Mouse (Mus musculus): Measurements from ENCODE around the gene Slc44a4. TPM values are rescaled to one million over a fixed set of nuclear protein-coding genes. Genes with fewer than 3 reads are reported as not detected.
"Not testable (repeated sequence)": the region's sequence is repeated elsewhere in the genome, so short reads cannot be mapped to it uniquely, and the experiment has no call there.

Slc44a4 gene
- polyA plus RNA-seq, 1 experiment: 0.07 TPM

DNA sequence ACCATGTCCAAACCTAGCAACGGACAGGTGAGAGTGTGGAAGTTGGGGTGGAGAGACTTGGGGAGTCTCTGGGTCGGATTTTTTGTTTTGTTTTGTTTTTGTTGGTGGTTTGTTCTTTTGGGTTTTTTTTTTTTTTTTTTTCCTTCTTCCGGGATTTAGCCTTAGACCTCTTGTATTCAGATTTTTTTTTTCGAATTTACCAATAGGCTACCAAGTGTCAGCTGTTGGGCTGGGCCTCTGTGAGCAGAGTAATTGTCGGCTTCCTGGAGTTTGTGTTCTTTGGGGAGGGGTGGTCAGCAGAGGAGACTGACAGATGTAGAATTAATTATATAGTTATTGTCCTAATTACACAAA lies 14.4 kb upstream of the Slc44a4 start:
- peak; percentile 40 for DNase-seq (ENCODE audit: low read depth)
- TF ChIP-seq CTCF (IDR thresholded peaks at IDR 0.05; ENCODE audit: borderline replicate concordance, extremely low read depth, insufficient read depth, insufficient read length) (no peak), POLR2A (IDR thresholded peaks at IDR 0.05; ENCODE audit: borderline replicate concordance, extremely low read depth, insufficient read depth, insufficient read length, poor library complexity, severe bottlenecking) (no peak)

DNA sequence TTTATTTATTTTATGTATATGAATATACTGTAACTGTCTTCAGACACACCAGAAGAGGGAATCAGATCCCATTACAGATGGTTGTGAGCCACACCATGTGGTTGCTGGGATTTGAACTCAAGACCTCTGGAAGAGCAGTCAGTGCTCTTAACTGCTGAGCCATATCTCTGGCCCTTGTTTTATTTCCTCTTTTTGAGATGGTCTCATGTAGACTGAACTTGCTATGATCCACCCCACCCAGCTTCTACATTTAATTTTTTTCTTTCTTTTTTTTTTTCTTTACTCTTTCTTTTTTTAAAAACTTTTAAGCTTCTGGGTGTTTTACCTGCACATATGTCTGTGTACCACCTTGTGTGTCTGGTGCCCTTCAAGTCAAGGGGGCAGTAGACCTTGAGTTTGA lies 13.4 kb upstream of the Slc44a4 start:
- DNase-seq (ENCODE audit: low read depth): not testable (repeated sequence)

DNA sequence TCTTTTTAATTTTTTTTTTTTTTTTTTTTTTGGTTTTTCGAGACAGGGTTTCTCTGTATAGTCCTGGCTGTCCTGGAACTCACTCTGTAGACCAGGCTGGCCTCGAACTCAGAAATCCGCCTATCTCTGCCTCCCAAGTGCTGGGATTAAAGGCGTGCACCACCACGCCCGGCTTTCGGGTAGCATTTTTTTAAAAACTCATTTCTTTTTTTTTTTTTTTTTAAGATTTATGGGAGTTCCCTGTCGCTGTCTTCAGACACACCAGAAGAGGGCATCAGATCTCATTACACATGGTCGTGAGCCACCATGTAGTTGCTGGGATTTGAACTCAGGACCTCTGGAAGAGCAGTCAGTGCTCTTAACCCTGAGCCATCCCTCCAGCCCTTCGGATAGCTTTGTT lies 12.3 kb upstream of the Slc44a4 start:
- not testable (repeated sequence) for DNase-seq (ENCODE audit: low read depth)

DNA sequence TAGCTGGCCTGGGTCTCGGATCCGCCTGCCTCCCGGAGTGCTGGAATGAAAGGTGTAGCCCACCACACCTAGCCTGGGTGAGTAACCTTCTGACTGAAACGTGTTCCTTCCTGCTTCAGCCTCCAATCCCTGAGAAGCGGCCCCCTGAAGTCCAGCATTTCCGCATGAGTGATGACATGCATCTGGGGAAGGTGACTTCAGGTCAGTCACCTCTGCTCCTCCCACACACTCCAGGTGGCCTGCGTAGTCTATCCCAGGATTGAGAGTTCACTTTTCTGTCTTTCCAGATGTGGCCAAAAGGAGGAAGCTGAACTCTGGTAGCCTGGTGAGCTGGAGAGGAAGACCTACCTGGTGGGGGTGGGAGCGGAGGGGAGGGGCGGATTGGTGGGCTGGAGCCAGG lies 11.4 kb upstream of the Slc44a4 start:
- no peak for TF ChIP-seq POLR2A (IDR thresholded peaks at IDR 0.05; ENCODE audit: borderline replicate concordance, extremely low read depth, insufficient read depth, insufficient read length, poor library complexity, severe bottlenecking)
- no peak for TF ChIP-seq CTCF (IDR thresholded peaks at IDR 0.05; ENCODE audit: borderline replicate concordance, extremely low read depth, insufficient read depth, insufficient read length)
- DNase-seq (ENCODE audit: low read depth): no peak

DNA sequence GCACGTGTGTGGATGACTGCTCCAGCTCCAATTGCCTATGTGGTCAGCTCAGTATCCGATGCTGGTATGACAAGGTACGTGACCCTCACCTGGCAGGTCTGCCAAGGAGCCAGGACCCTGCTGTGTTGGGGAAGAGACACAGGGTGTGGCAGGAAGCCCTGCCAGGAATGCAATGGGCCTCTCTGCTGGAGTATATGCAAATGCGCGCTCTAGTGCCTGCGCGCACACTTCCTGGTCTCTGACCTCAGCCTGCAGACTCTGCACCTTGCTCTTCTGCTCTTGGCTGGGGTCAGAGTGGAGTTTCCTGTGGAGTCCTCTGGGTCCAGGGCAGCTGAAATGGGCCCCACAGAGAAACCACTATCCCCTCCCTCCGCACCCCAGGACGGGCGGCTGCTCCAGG lies 3.3 kb upstream of the Slc44a4 start:
- no peak for TF ChIP-seq POLR2A (IDR thresholded peaks at IDR 0.05; ENCODE audit: borderline replicate concordance, extremely low read depth, insufficient read depth, insufficient read length, poor library complexity, severe bottlenecking)
- TF ChIP-seq CTCF (IDR thresholded peaks at IDR 0.05; ENCODE audit: borderline replicate concordance, extremely low read depth, insufficient read depth, insufficient read length): no peak
- DNase-seq (ENCODE audit: low read depth): no peak

DNA sequence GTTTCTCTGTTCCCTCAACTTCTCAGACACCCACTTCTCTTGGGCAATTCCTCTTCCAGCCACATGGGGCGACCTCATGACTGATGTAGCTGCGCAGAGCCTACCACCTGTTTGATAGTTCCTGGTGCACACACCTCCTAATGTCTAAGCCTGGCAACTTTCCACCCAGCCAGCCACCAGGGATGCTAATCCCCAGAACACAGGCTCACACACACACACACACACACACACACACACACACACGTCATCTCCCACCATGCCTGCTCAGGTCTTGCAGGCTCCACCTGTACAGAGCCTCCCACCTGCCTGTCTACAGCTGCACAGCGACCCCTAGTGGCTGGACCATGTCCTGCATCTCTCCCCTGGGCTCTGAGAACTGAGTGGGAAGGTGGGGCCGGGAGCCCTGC lies 2.3 kb upstream of the Slc44a4 start:
- TF ChIP-seq CTCF (IDR thresholded peaks at IDR 0.05; ENCODE audit: borderline replicate concordance, extremely low read depth, insufficient read depth, insufficient read length) (peak; percentile 89), POLR2A (IDR thresholded peaks at IDR 0.05; ENCODE audit: borderline replicate concordance, extremely low read depth, insufficient read depth, insufficient read length, poor library complexity, severe bottlenecking) (no peak)
- DNase-seq (ENCODE audit: low read depth): peak; percentile 67

DNA sequence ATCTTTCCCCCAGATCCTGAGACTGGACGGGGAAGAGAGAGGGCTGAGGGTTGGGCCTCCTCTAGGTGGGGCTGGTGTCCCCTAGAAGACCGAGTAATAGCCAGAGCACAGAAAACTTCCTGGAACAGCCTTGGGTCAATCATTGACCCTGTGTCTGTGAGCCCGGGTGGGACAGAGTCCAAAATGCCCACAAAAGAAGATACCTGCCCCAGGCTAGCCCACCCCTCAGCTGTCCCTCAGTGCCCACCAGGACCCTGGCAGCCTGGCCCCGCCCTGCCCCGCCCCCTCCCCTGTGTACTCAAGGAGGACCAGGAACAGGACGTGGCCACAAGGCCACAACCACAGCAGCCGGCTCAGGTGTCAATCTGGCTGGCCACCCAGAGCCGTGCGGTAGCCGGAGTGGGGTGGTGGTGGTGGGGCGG lies 1.2 kb downstream of the Slc44a4 start:
- TF ChIP-seq POLR2A (IDR thresholded peaks at IDR 0.05; ENCODE audit: borderline replicate concordance, extremely low read depth, insufficient read depth, insufficient read length, poor library complexity, severe bottlenecking) (no peak), CTCF (IDR thresholded peaks at IDR 0.05; ENCODE audit: borderline replicate concordance, extremely low read depth, insufficient read depth, insufficient read length) (peak; percentile 38; the same call in 1 of the 2 replicates)
- DNase-seq (ENCODE audit: low read depth): no peak

DNA sequence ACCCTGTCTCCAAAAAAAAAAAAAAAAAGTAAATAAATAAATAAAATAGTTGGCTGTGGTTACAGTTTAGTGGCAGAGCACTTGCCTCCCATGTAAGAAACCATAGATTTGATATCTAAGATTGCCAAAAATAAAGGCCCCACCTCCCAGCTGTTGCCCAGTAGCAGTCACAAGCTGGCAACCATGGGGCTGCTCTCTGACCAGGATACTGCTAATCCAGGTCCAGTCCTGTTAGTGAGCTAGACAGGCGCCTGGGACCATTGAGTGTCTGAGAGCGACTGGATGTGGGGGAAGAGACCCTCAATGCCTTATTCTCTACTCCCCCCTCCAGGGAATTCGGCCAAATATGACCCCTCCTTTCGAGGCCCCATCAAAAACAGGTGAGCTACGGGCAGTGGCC lies 2.0 kb downstream of the Slc44a4 start:
- TF ChIP-seq POLR2A (IDR thresholded peaks at IDR 0.05; ENCODE audit: borderline replicate concordance, extremely low read depth, insufficient read depth, insufficient read length, poor library complexity, severe bottlenecking) (no peak), CTCF (IDR thresholded peaks at IDR 0.05; ENCODE audit: borderline replicate concordance, extremely low read depth, insufficient read depth, insufficient read length) (no peak)
- no peak for DNase-seq (ENCODE audit: low read depth)

DNA sequence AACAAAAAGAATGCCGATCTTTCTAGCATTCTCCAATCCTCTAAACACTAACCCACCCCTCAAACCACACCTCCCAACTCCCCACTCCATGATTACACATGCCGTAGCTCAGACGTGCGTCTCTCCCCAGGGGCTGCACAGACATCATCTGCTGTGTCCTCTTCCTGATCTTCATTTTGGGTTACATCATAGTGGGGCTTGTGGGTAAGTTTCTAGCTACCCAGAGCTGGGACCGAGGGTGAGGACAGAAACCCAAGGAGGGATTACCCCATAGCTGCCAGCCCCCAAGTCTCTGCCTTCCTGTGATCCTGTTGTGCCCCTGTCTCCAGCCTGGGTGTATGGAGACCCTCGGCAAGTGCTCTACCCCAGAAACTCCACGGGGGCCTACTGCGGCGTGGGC lies 2.9 kb downstream of the Slc44a4 start:
- TF ChIP-seq CTCF (IDR thresholded peaks at IDR 0.05; ENCODE audit: borderline replicate concordance, extremely low read depth, insufficient read depth, insufficient read length) (no peak), POLR2A (IDR thresholded peaks at IDR 0.05; ENCODE audit: borderline replicate concordance, extremely low read depth, insufficient read depth, insufficient read length, poor library complexity, severe bottlenecking) (no peak)
- DNase-seq (ENCODE audit: low read depth): no peak

DNA sequence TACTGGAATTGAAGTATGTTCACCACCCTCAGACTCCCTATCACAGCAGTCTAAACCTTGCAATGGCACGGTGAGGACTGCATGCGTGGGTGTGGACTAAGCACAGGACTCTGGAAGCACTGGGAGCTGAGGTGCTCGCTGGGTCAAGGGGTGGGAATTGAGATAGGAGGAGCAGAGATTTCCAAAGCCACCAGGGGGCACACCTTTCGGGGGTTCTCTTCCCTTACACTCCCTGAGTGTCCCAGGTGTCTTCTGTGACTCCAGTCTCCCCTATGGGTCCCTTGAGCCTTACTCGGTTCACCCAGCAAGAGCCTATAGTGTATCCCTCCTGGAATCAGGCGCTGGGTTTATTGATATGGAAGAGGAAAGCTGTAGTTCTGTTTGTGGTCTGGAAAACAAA lies 8.7 kb downstream of the Slc44a4 start:
- DNase-seq (ENCODE audit: low read depth): no peak
- TF ChIP-seq CTCF (IDR thresholded peaks at IDR 0.05; ENCODE audit: borderline replicate concordance, extremely low read depth, insufficient read depth, insufficient read length) (peak; percentile 31; the same call in 1 of the 2 replicates), POLR2A (IDR thresholded peaks at IDR 0.05; ENCODE audit: borderline replicate concordance, extremely low read depth, insufficient read depth, insufficient read length, poor library complexity, severe bottlenecking) (no peak)

DNA sequence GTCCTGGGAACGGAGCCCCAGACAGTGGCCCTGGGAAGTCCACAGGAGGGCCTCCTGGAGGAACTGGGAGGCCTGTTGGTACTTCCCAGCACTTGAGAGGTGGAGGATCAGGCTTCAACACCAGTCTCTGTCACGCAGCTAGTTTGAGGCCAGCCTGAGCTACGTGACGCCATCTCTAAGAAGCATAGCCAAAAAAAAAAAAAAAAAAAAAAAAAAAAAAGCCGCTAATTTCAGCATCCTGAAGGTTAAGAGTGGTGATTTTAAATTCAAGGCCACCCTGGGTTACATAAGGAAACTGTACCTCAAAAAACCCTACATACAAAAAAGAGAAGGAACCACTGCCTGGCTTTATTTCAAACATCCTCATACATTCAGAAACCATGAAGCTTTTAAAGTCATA lies 10.0 kb downstream of the Slc44a4 start:
- TF ChIP-seq CTCF (IDR thresholded peaks at IDR 0.05; ENCODE audit: borderline replicate concordance, extremely low read depth, insufficient read depth, insufficient read length) (no peak), POLR2A (IDR thresholded peaks at IDR 0.05; ENCODE audit: borderline replicate concordance, extremely low read depth, insufficient read depth, insufficient read length, poor library complexity, severe bottlenecking) (no peak)
- DNase-seq (ENCODE audit: low read depth): no peak

DNA sequence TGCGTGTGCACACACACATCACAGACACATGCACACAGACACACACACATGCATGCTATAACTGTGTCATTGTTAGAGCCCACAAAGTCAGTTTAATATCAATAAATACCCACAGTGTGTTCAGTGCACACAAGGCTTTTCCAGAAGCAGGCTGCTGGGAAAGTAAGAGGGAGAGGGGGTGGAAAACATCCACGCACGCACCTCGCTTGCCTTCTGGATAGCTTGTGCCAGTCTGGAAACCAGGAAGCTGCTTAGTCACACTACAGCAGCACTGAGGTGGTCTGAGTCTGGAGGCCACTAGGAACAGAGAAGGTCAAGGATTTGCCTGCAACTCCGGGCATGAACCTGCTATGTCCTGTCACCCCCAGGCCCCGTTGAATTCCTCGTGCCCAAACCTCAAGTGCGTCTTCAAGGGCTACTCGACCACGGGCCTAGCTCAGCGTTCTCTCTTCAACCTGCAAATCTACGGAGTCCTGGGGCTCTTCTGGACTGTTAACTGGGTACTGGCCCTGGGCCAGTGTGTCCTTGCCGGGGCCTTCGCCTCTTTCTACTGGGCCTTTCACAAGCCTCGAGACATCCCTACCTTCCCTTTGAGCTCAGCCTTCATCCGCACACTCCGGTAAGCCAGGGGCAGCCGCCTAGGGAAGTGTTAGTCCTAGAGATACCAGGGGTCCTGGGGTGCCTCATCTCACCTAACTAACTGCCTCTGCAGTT lies 13.2 kb downstream of the Slc44a4 start:
- TF ChIP-seq CTCF (IDR thresholded peaks at IDR 0.05; ENCODE audit: borderline replicate concordance, extremely low read depth, insufficient read depth, insufficient read length) (no peak), POLR2A (IDR thresholded peaks at IDR 0.05; ENCODE audit: borderline replicate concordance, extremely low read depth, insufficient read depth, insufficient read length, poor library complexity, severe bottlenecking) (no peak)
- no peak for DNase-seq (ENCODE audit: low read depth)

DNA sequence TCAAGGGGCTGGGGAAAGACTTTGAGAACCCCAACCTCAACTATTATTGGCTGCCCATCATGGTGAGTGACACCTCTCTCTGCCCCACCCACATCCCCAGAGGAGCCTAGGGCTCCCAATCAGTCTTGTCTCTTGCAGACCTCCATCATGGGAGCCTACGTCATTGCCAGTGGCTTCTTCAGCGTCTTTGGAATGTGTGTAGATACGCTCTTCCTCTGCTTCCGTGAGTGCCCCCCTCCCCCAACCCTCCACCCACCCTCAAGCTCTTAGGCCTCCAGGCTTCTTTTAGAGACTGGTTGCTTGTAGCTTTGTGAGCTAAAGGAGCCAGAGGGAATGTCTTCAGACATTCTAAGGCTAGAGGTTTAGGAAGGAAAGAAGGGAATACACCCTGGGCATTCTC lies 14.6 kb downstream of the Slc44a4 start:
- TF ChIP-seq CTCF (IDR thresholded peaks at IDR 0.05; ENCODE audit: borderline replicate concordance, extremely low read depth, insufficient read depth, insufficient read length) (no peak), POLR2A (IDR thresholded peaks at IDR 0.05; ENCODE audit: borderline replicate concordance, extremely low read depth, insufficient read depth, insufficient read length, poor library complexity, severe bottlenecking) (no peak)
- DNase-seq (ENCODE audit: low read depth): no peak

Measured in brain, embryonic 14.5 days (tissue).